Mouse (Mus musculus) liver, embryonic 16.5 days (tissue): ENCODE measurements around the gene 2810408A11Rik. TPM values are rescaled to one million over a fixed set of nuclear protein-coding genes. Genes with fewer than 3 reads are reported as not detected.
"Not testable (repeated sequence)": the region's sequence is repeated elsewhere in the genome, so short reads cannot be mapped to it uniquely, and the experiment has no call there.

Source experiments
- ATAC-seq: fragments of 200-750 bp; cut with Nextera tagmentation; 2 replicates; pipeline ENCODE4 v1.8.0; 2017; ENCODE audit warnings: low read depth, mild to moderate bottlenecking, moderate number of reproducible peaks, moderate library complexity
- H3K27ac ChIP-seq: fragments of 300-500 bp; sonication (generic); 2 replicates; pipeline ENCODE4 v1.5.1; 2014; ENCODE audit warnings: mild to moderate bottlenecking, low read length
- H3K27me3 ChIP-seq: fragments of 300-500 bp; sonication (generic); 2 replicates; pipeline ENCODE4 v1.6.1; 2014; ENCODE audit warnings: low read depth, low read length, mixed read lengths; ENCODE audit not compliant: control insufficient read depth, insufficient read depth
- H3K36me3 ChIP-seq: fragments of 300-500 bp; sonication (generic); 2 replicates; pipeline ENCODE4 v1.6.1; 2014; ENCODE audit warnings: mild to moderate bottlenecking; ENCODE audit not compliant: control insufficient read depth, insufficient read depth
- H3K4me1 ChIP-seq: fragments of 300-500 bp; sonication (generic); 2 replicates; pipeline ENCODE4 v1.6.1; 2014; ENCODE audit warnings: low read depth, low read length, mixed read lengths; ENCODE audit not compliant: control insufficient read depth
- H3K4me2 ChIP-seq: fragments of 300-500 bp; sonication (generic); 2 replicates; pipeline ENCODE4 v1.6.1; 2014; ENCODE audit warnings: low read depth, low read length, mixed read lengths
- H3K4me3 ChIP-seq: fragments of 300-500 bp; sonication (generic); 2 replicates; pipeline ENCODE4 v1.5.1; 2014; ENCODE audit warnings: low read depth, mild to moderate bottlenecking, low read length
- H3K9ac ChIP-seq: fragments of 300-500 bp; sonication (generic); 2 replicates; pipeline ENCODE4 v1.6.1; 2014; ENCODE audit warnings: low read depth, low read length
- H3K9me3 ChIP-seq: fragments of 300-500 bp; sonication (generic); replicated peaks from 2 replicates; pipeline ENCODE4 v1.6.1; 2016; ENCODE audit warnings: low read length; ENCODE audit not compliant: control insufficient read depth
- WGBS: fragments of 180-500 bp; shearing (Covaris S2); extraction: QIAGEN DNeasy Blood & Tissue Kit; methylation state at CpG from one replicate; pipeline ENCODE4 v1.1.7; 2014; ENCODE audit not compliant: insufficient replicate concordance; 5-methylcytosine and 5-hydroxymethylcytosine counted together
- polyA plus RNA-seq: library from polyadenylated mRNA; unstranded; fragments of >200 nt; fragmentation: Nextera tagmentation; extraction: Ambion mirVana; gene quantifications from 2 replicates; pipeline ENCODE4 v1.2.1, GENCODE M21; 2015

The 2810408A11Rik gene
- polyA plus RNA-seq, 1 experiment from 2014 or later = 0.46 TPM

GRCm38 (mm10) chr11:69934169-69934568 lies 33.4 kb upstream of the 2810408A11Rik start:
- peaks cover 49% of the 10 kb centered on the region for H3K27me3 ChIP-seq
- WGBS = 2% methylated on average over 18 of the region's 18 CpGs

GRCm38 (mm10) chr11:69933066-69933465 lies 32.3 kb upstream of the 2810408A11Rik start:
- peaks cover 39% of the 10 kb centered on the region for H3K27me3 ChIP-seq
- H3K27ac ChIP-seq = no peak overlapping the region
- H3K9me3 ChIP-seq = no peaks in the 10 kb centered on the region
- no peak overlapping the region for H3K4me2 ChIP-seq
- H3K4me3 ChIP-seq = no peak overlapping the region
- H3K9ac ChIP-seq = no peak overlapping the region
- H3K36me3 ChIP-seq = no peaks in the 10 kb centered on the region
- 50% methylated on average over 4 of the region's 4 CpGs for WGBS
- H3K4me1 ChIP-seq = peaks cover 25% of the 10 kb centered on the region
- ATAC-seq = no peak

More at GRCm38 (mm10) chr11:69934169-69934568, 33.4 kb upstream of the 2810408A11Rik start:
- Histone ChIP-seq H3K9ac (no peak overlapping the region), H3K4me1 (peaks cover 25% of the 10 kb centered on the region), H3K9me3 (no peaks in the 10 kb centered on the region), H3K4me3 (peak overlapping the region; percentile 27; the same call in 1 of the 2 replicates), H3K27ac (no peak overlapping the region), H3K36me3 (no peaks in the 10 kb centered on the region), H3K4me2 (peak overlapping the region; percentile 57)
- ATAC-seq = peak; percentile 62

GRCm38 (mm10) chr11:69932254-69932653 lies 31.5 kb upstream of the 2810408A11Rik start:
- peaks cover 31% of the 10 kb centered on the region for H3K27me3 ChIP-seq
- H3K36me3 ChIP-seq = no peaks in the 10 kb centered on the region
- H3K9ac ChIP-seq = no peak overlapping the region
- ATAC-seq = no peak
- no peaks in the 10 kb centered on the region for H3K9me3 ChIP-seq
- H3K4me1 ChIP-seq = peaks cover 25% of the 10 kb centered on the region
- H3K27ac ChIP-seq = no peak overlapping the region
- WGBS = 24% methylated on average over 3 of the region's 3 CpGs
- H3K4me3 ChIP-seq = no peak overlapping the region
- H3K4me2 ChIP-seq = no peak overlapping the region

GRCm38 (mm10) chr11:69931769-69932168 lies 31.0 kb upstream of the 2810408A11Rik start:
- H3K27ac ChIP-seq = peak overlapping the region; percentile 6; the same call in 1 of the 2 replicates
- no peaks in the 10 kb centered on the region for H3K36me3 ChIP-seq
- H3K4me3 ChIP-seq = no peak overlapping the region
- no peak overlapping the region for H3K4me2 ChIP-seq
- 38% methylated on average over 8 of the region's 8 CpGs for WGBS
- H3K27me3 ChIP-seq = peaks cover 26% of the 10 kb centered on the region
- H3K9ac ChIP-seq = no peak overlapping the region
- H3K4me1 ChIP-seq = peaks cover 25% of the 10 kb centered on the region
- no peaks in the 10 kb centered on the region for H3K9me3 ChIP-seq
- ATAC-seq = no peak

- H3K27ac ChIP-seq = peak overlapping the region; percentile 36; the same call in 1 of the 2 replicates
- ATAC-seq = no peak
These were observed 30.3 kb upstream of the 2810408A11Rik start for GRCm38 (mm10) chr11:69930967-69931537.

GRCm38 (mm10) chr11:69930176-69930575 lies 29.4 kb upstream of the 2810408A11Rik start:
- H3K4me1 ChIP-seq = peaks cover 11% of the 10 kb centered on the region
- not testable (repeated sequence) for H3K36me3 ChIP-seq, H3K9ac ChIP-seq, H3K4me3 ChIP-seq, ATAC-seq, H3K27ac ChIP-seq, H3K4me2 ChIP-seq, H3K27me3 ChIP-seq, H3K9me3 ChIP-seq
- WGBS = 78% methylated on average over 8 of the region's 8 CpGs

More at GRCm38 (mm10) chr11:69930967-69931537, 30.3 kb upstream of the 2810408A11Rik start:
- WGBS = 35% methylated on average over 3 of the region's 3 CpGs
- H3K9ac ChIP-seq = no peak overlapping the region
- H3K27me3 ChIP-seq = peaks cover 19% of the 10 kb centered on the region
- no peaks in the 10 kb centered on the region for H3K9me3 ChIP-seq
- H3K4me1 ChIP-seq = peaks cover 20% of the 10 kb centered on the region
- no peaks in the 10 kb centered on the region for H3K36me3 ChIP-seq
- no peak overlapping the region for H3K4me3 ChIP-seq
- H3K4me2 ChIP-seq = no peak overlapping the region

- Histone ChIP-seq H3K4me2 (no peak overlapping the region), H3K36me3 (no peaks in the 10 kb centered on the region), H3K9ac (no peak overlapping the region), H3K9me3 (no peaks in the 10 kb centered on the region), H3K4me3 (no peak overlapping the region), H3K27me3 (peaks cover 5% of the 10 kb centered on the region), H3K27ac (no peak overlapping the region), H3K4me1 (peaks cover 7% of the 10 kb centered on the region)
- WGBS = 30% methylated on average over 4 of the region's 4 CpGs
- no peak for ATAC-seq
These were observed 28.9 kb upstream of the 2810408A11Rik start for GRCm38 (mm10) chr11:69929712-69930111.

GRCm38 (mm10) chr11:69927501-69927900 lies 26.7 kb upstream of the 2810408A11Rik start:
- no peak overlapping the region for H3K27ac ChIP-seq
- H3K27me3 ChIP-seq = no peaks in the 10 kb centered on the region
- H3K9ac ChIP-seq = no peak overlapping the region
- ATAC-seq = no peak
- H3K36me3 ChIP-seq = no peaks in the 10 kb centered on the region
- 86% methylated on average over 2 of the region's 2 CpGs for WGBS
- H3K4me3 ChIP-seq = no peak overlapping the region
- no peak overlapping the region for H3K4me2 ChIP-seq
- H3K4me1 ChIP-seq = peaks cover 17% of the 10 kb centered on the region
- no peaks in the 10 kb centered on the region for H3K9me3 ChIP-seq

GRCm38 (mm10) chr11:69922796-69923195 lies 22.0 kb upstream of the 2810408A11Rik start:
- WGBS = 66% methylated on average over 3 of the region's 3 CpGs
- ATAC-seq = no peak
- peak overlapping the region; percentile 96 for H3K4me3 ChIP-seq

More at GRCm38 (mm10) chr11:69922796-69923195, 22.0 kb upstream of the 2810408A11Rik start:
- peaks cover 13% of the 10 kb centered on the region for H3K36me3 ChIP-seq
- H3K27me3 ChIP-seq = no peaks in the 10 kb centered on the region
- H3K4me2 ChIP-seq = peak overlapping the region; percentile 92
- no peaks in the 10 kb centered on the region for H3K9me3 ChIP-seq
- H3K4me1 ChIP-seq = peaks cover 37% of the 10 kb centered on the region
- peak overlapping the region; percentile 80 for H3K9ac ChIP-seq
- H3K27ac ChIP-seq = peak overlapping the region; percentile 99
